Mouse (Mus musculus) left cerebral cortex, adult 8-10 months (tissue): ENCODE measurements around the gene A630001G21Rik. TPM values are rescaled to one million over a fixed set of nuclear protein-coding genes. Genes with fewer than 3 reads are reported as not detected.

Source experiments
- DNase-seq, 2 experiments: peaks; one replicate each; pipeline ENCODE4 v3.0.0; 2022; ENCODE audit warnings: low spot score in 2 of 2
- total RNA-seq, 4 experiments: library from RNA; stranded (reverse); gene quantifications; 2 replicates each; pipeline ENCODE4 v1.2.4; 2022

Gene A630001G21Rik
- total RNA-seq, 4 experiments from 2014 or later = 0.72 to 1.2 (median 0.97) TPM

DNA sequence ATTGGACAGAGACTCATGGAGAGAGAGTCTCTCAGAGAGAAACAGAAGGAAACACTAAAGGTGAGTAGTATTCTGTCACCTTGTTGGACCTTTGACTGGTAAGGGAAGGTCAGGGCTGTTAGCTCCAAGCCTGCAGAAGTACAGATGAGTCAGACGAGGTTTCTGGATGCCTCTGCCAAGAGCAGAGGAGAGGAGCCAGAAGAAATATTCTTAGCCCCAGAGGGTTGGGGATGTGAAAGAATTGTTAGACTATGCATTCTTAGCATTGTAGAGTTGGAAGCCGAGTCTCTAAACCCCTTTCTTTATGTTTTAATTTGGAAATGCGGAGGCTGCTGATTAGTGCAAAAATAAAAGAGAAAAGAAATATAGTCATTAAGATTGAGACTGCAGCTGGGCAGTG is 6.5 kb downstream of the A630001G21Rik start:
- DNase-seq = no peak

DNA sequence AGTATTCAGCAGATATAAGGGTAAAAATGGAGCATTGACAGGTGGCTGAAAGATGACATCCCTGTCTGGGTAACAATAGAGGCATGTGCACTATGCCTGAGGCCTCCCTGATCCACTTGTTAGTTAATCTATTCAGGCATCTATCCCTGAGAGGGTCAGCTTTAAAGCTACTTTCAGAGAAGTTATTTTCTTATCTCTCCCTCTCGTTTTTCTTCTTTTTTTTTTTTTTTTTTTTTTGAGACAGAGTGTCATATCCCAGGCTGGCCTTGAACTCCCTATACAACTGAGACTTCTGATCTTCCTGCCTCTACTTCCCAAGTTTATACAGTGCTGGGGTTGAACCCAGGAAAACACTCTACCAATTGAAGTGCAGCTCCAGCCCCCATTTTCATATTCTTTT is 10.7 kb downstream of the A630001G21Rik start:
- no peak for DNase-seq

DNA sequence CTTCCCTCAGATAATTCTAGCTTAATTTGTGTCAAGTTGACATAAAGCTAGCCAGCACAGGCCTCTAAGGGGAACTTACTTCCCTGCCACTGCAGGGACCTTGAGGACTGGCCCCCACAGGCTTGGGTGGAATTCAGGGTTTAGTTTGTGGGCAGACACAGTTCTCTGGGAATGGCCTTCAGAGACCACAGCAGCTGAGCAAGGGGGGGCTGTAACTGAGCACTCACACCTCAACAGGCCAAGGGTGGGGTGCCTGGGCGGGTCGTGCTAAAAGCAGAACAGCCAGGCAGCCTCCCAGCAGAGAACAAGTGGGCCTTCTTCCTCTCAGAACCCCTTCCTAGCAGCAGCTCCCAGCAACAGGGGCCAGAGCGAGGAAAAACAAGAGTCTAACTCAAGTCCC is 12.3 kb downstream of the A630001G21Rik start:
- DNase-seq = no peak

- DNase-seq = no peak
Measured at GRCm38 (mm10) chr1:85764291-85764690, 14.2 kb downstream of the A630001G21Rik start.

GRCm38 (mm10) chr1:85763386-85763785 is 15.1 kb downstream of the A630001G21Rik start:
- no peak for DNase-seq

DNA sequence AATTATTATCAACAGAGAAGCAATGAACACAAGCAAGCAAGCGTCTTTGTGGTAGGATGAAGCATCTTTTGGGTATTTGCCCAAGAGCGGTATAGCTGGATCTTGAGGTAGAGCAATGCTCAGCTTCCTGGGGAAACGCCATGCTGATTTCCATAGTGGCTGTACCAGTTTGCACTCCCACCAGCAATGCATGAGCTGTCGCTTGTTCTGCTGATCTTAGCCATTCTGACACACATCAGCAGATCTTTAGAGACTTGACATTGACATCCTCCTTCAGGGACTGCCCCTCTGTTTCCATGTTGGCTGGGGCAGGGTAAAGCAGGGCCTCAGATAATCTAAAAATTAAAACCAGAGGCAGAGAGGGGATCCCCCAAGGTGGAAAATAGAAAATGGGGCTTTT is 16.8 kb downstream of the A630001G21Rik start:
- DNase-seq = no peak

DNA sequence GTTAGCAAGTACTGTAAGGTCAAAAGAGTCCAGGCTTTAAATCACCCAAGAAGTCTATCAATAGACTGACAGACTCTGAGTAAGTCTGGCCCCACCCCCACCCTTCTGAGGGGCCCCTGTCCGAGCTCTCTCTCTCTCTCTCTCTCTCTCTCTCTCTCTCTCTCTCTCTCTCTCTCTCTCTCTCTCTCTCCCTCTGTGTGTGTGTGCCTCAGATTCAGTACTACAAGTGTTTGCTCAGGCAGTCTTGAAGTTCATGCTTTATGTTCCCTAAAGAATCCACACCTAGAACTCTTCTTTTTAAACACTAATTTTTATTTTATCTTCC is 19.5 kb downstream of the A630001G21Rik start:
- DNase-seq = no peak

- DNase-seq = peak in 1 of 2 experiments; percentile 45
Measured at GRCm38 (mm10) chr1:85758231-85758968, 20.0 kb downstream of the A630001G21Rik start.

DNA sequence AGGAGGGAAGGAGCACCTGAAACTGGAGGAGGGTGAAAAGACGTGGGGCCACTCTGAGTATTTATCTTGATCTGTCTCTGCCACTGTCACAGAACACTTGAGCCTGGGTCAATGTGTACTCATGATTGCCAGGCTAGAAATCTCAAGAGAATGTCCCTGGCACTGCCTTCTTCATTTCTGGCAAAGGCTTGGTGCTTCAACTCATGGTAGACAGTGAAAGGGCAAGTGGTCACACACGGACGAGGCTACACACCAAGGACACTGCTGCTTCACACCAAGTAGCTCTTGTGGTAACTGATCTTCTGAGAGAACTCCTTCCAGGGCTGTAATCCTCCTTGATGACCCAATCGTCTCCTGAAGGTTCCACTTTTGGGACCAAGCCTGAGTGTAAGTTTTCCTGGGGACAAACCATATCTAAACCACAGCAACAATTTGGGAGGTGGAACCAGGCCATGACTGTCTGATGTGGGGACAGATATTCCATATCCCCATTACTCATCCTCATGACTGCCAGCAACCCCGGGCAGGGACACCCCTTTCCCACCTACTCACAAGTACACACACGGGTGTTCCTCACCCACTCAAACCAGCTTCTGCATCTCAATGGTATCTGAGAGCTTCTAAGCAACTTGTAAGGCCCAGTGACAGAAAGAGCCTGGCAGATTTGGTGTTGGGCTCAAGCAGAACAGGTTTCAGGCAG is 20.8 kb downstream of the A630001G21Rik start:
- peak in 1 of 2 experiments; percentile 34 for DNase-seq

DNA sequence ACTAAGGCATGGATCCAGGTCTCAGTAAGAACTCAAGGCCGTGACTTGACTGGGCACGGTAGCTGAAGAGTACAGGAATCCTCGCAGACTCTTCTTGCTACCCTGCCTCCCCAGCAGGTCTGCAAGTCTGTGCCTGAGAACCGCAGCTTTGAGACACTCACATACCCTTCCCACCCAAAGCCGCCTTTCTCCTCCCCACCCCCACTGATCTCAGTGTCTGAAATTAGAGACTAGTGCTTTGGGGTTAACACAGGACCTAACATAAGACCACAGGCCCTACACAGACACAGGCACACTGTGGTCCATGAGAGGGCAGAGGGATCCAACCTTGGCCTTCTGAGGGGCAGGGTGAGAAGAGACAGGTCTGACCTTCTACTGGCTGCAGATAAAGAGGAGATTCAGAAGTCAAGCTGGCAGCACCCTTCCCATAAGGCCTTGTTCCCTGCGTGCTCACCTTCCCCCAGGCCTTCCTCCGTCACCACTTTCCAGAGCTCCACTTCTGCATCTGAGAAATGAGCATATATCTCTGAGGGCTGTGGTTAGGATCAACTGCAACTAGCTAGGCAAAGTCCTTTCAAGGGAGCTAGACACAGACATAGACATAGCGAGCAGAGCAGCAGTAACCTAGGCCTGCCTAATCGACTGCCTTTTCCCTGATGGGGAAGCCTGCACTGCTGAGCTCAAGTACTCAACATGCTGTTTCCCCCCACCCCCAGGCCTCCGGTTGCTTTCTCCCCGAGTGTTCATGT is 26.3 kb downstream of the A630001G21Rik start:
- no peak for DNase-seq

GRCm38 (mm10) chr1:85751494-85751893 is 26.9 kb downstream of the A630001G21Rik start:
- DNase-seq = no peak

- DNase-seq = no peak
Measured at GRCm38 (mm10) chr1:85750650-85751049, 27.8 kb downstream of the A630001G21Rik start.

GRCm38 (mm10) chr1:85749829-85750228 is 28.6 kb downstream of the A630001G21Rik start:
- no peak for DNase-seq

GRCm38 (mm10) chr1:85746511-85746910 is 31.9 kb downstream of the A630001G21Rik start:
- DNase-seq = no peak

DNA sequence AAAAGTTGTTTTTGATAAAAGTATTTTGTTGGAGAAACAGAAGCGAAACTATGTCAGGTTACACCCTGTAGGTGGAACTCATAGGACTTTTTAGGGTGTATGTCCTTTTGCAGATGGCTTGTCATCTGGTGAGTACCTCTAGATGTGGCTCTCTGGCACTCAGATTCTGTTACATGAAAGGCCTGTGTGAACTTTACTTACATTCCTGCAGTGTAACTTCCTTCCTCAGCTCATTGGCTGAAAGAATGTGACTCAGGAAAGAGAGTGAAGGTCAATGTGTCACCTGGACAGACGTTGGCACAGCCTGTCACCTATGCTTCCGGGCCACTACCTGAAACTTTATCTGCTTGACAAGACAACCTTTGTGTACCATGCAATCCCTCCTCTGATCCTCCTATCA is 33.9 kb downstream of the A630001G21Rik start:
- no peak for DNase-seq

DNA sequence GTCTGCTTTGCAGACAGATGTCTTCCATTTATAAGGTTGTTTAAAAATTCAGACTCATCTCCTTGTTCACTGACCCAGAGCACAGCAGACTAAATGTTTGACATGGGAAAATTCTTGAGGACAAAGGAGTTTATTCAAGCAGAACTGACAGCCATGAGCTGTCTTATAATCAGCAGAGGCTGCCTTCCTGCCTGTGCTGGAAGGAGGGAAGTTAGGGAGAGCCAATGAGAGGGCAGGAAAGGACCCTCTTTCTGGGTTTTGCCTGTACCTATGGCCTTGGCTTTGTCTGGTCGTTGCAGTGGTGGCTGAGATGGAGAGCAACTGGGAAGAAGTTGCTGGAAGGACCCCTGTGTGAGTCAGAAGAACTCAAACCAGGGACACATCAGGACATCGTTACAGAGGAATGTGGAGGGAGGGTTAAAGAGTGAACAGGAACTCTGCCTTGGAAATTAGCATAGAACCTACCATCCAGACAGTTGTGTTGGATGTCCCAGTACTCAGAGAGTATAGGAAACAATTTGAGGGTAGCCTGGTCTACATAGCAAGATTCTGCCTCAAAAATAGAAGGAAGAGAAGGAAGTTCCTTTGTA is 35.4 kb downstream of the A630001G21Rik start:
- no peak for DNase-seq

DNA sequence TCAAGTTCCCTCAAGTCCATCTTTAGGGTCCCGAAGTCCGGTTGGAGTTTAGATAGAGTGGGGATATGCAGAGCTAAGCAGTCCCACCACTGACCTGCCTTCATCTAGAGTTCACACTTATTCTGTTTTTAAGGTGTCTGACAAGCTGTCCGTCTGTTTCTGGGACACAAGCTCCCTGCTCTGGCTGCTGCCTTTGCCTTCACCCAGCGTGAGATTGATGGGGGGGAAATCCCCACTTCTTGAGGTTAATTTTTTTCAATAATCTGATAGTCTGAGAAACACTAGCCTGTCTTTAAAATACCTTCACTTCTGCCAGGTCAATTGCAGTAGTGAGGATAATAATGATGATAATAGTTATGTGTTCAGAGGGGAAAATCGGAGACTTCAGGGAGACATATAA is 36.1 kb downstream of the A630001G21Rik start:
- no peak for DNase-seq

- DNase-seq = no peak
Measured at GRCm38 (mm10) chr1:85740923-85741322, 37.5 kb downstream of the A630001G21Rik start.

DNA sequence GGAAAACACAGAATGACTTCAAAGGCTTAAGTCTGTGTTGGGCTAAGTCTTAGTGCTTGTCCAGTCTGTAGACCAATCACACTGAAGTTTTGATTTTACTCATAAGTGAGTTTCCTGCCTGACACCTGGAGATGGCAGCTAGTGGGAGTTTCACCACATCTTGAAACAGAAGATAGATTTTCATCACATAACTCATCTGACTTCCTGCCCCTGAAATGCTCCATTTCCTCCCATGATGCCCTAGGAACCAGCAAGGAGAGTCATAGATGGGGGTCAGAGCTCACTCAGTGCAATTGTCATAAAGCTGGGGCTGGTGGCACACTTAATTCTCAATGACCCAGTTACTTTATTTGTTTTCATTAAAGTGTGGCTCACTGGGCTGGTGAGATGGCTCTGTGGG is 38.6 kb downstream of the A630001G21Rik start:
- no peak for DNase-seq

GRCm38 (mm10) chr1:85739000-85739399 is 39.4 kb downstream of the A630001G21Rik start:
- DNase-seq = no peak

DNA sequence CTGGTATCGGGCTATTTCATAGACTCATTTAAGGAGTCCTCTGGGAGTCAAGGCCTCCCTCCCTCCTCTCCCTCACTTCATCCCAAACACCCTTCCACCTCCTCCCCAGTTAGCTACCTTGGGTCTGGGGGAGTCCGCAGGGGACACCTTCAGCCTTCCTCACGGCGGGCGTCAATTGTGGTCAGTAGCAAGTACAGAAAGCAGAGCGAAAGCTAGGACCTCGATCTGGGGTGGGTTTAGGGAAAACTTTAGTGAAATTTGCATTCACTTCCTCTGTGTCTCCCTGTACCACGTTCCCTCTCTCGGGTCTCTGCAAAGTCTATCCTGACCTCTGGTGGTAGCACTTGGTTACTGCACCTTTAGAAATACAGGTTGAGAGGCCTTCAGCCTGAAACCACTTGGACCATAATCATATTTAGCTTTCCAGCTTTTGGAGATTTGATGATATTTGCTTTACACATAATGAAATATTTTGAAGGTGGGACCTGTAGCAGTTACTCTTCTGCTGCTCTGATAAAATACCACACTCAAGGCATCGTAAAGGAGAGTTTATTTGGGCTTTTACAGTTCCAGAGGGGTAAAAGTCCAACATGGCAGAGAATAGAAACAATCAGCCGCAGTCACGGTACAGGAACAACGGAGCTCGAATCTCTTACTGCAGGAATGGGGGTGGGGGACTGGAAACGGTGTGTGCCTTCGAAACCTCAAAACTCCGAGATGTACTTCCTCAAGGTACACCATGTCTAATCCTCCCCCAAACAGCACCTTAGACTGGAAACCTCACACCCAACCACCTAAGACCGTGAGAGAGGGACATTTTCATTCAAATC is 41.9 kb downstream of the A630001G21Rik start:
- DNase-seq = no peak
